Mouse (Mus musculus): Measurements from ENCODE around the gene Ube2f. TPM values are rescaled to one million over a fixed set of nuclear protein-coding genes. Genes with fewer than 3 reads are reported as not detected.

Gene Ube2f
- polyA plus RNA-seq, 1 experiment from 2014 or later: 67.6 TPM

- peaks cover 10% of the 10 kb centered on the region; the same call in 1 of the 2 replicates for H3K4me1 ChIP-seq
- no peak for ATAC-seq (ENCODE audit: insufficient number of reproducible peaks, low FRiP score, low TSS enrichment, low read depth)
- no peaks in the 10 kb centered on the region for H3K27me3 ChIP-seq
- 62% methylated on average over 2 of the region's 2 CpGs for WGBS
- H3K27ac ChIP-seq (replicated peaks): no peak overlapping the region
- H3K9ac ChIP-seq: no peak overlapping the region
- H3K4me2 ChIP-seq (replicated peaks): no peak overlapping the region
- no peaks in the 10 kb centered on the region for H3K36me3 ChIP-seq
- no peaks in the 10 kb centered on the region for H3K9me3 ChIP-seq (replicated peaks)
- no peak overlapping the region for H3K4me3 ChIP-seq (replicated peaks)
Measured at GRCm38 (mm10) chr1:91324646-91325045, 74.5 kb downstream of the Ube2f start.

- Histone ChIP-seq H3K4me1 (peaks cover 10% of the 10 kb centered on the region; the same call in 1 of the 2 replicates), H3K4me3 (replicated peaks) (no peak overlapping the region), H3K4me2 (replicated peaks) (no peak overlapping the region), H3K27ac (replicated peaks) (no peak overlapping the region), H3K36me3 (no peaks in the 10 kb centered on the region), H3K9ac (no peak overlapping the region), H3K27me3 (no peaks in the 10 kb centered on the region), H3K9me3 (replicated peaks) (no peaks in the 10 kb centered on the region)
- no peak for ATAC-seq (ENCODE audit: insufficient number of reproducible peaks, low FRiP score, low TSS enrichment, low read depth)
- WGBS: 72% methylated on average over 4 of the region's 4 CpGs
Measured at GRCm38 (mm10) chr1:91325488-91326042, 75.5 kb downstream of the Ube2f start.

GRCm38 (mm10) chr1:91332102-91332501 lies 82.0 kb downstream of the Ube2f start:
- no peak for ATAC-seq (ENCODE audit: insufficient number of reproducible peaks, low FRiP score, low TSS enrichment, low read depth)
- Histone ChIP-seq H3K4me1 (peaks cover 3% of the 10 kb centered on the region; the same call in 1 of the 2 replicates), H3K27me3 (no peaks in the 10 kb centered on the region), H3K36me3 (no peaks in the 10 kb centered on the region), H3K27ac (replicated peaks) (no peak overlapping the region), H3K4me3 (replicated peaks) (no peak overlapping the region), H3K4me2 (replicated peaks) (no peak overlapping the region), H3K9ac (no peak overlapping the region), H3K9me3 (replicated peaks) (no peaks in the 10 kb centered on the region)
- WGBS: 34% methylated on average over 4 of the region's 4 CpGs

- ATAC-seq (ENCODE audit: insufficient number of reproducible peaks, low FRiP score, low TSS enrichment, low read depth): no peak
- H3K27me3 ChIP-seq: no peaks in the 10 kb centered on the region
- H3K36me3 ChIP-seq: no peaks in the 10 kb centered on the region
- H3K9me3 ChIP-seq (replicated peaks): no peaks in the 10 kb centered on the region
- no peak overlapping the region for H3K4me3 ChIP-seq (replicated peaks)
- no peak overlapping the region for H3K9ac ChIP-seq
- H3K27ac ChIP-seq (replicated peaks): no peak overlapping the region
- H3K4me2 ChIP-seq (replicated peaks): no peak overlapping the region
- no peaks in the 10 kb centered on the region for H3K4me1 ChIP-seq
Measured at GRCm38 (mm10) chr1:91333582-91333981, 83.5 kb downstream of the Ube2f start.

- Histone ChIP-seq H3K9me3 (replicated peaks) (no peaks in the 10 kb centered on the region), H3K27ac (replicated peaks) (no peak overlapping the region), H3K4me1 (no peaks in the 10 kb centered on the region), H3K4me3 (replicated peaks) (no peak overlapping the region), H3K9ac (no peak overlapping the region), H3K36me3 (no peaks in the 10 kb centered on the region), H3K27me3 (0 out of 2 replicates have a peak, but pooled peaks cover under 1% of the 10 kb centered on the region), H3K4me2 (replicated peaks) (no peak overlapping the region)
- no peak for ATAC-seq (ENCODE audit: insufficient number of reproducible peaks, low FRiP score, low TSS enrichment, low read depth)
- WGBS: 89% methylated on average over 7 of the region's 7 CpGs
Measured at GRCm38 (mm10) chr1:91337355-91337754, 87.3 kb downstream of the Ube2f start.

Other genes starting within 250 kb of the Ube2f start
- 0.51 and 0.70 TPM in 2 replicates for gene Rbm44, start 105.2 kb upstream of the Ube2f start, polyA plus RNA-seq (2015; fragmentation: Nextera tagmentation; extraction: Ambion mirVana)
- 21.4 and 25.0 TPM in 2 replicates for gene Ramp1, start 70.5 kb upstream of the Ube2f start, polyA plus RNA-seq (2015; fragmentation: Nextera tagmentation; extraction: Ambion mirVana)
- 12.7 and 14.0 TPM in 2 replicates for gene Scly, start 48.0 kb downstream of the Ube2f start, polyA plus RNA-seq (2015; fragmentation: Nextera tagmentation; extraction: Ambion mirVana)
- 0.04 TPM in 1 of 2 replicates, not detected in the other for gene Espnl, start 71.8 kb downstream of the Ube2f start, polyA plus RNA-seq (2015; fragmentation: Nextera tagmentation; extraction: Ambion mirVana)
- gene Klhl30, start 100.7 kb downstream of the Ube2f start, polyA plus RNA-seq (2015; fragmentation: Nextera tagmentation; extraction: Ambion mirVana): 4.4 and 6.3 TPM in 2 replicates
- 2.2 and 2.4 TPM in 2 replicates for gene Erfe, start 116.1 kb downstream of the Ube2f start, polyA plus RNA-seq (2015; fragmentation: Nextera tagmentation; extraction: Ambion mirVana)
- gene Ilkap, start 148.5 kb downstream of the Ube2f start, polyA plus RNA-seq (2015; fragmentation: Nextera tagmentation; extraction: Ambion mirVana): 148 TPM in 2 replicates
- gene Hes6, start 163.7 kb downstream of the Ube2f start, polyA plus RNA-seq (2015; fragmentation: Nextera tagmentation; extraction: Ambion mirVana): 144 and 145 TPM in 2 replicates
- 3.6 and 4.4 TPM in 2 replicates for gene Per2, start 209.0 kb downstream of the Ube2f start, polyA plus RNA-seq (2015; fragmentation: Nextera tagmentation; extraction: Ambion mirVana)
- 11.4 and 12.6 TPM in 2 replicates for gene Traf3ip1, start 244.3 kb downstream of the Ube2f start, polyA plus RNA-seq (2015; fragmentation: Nextera tagmentation; extraction: Ambion mirVana)

All from embryonic facial prominence, embryonic 15.5 days (tissue).